Mouse (Mus musculus): ENCODE measurements around the gene Enho.

Gene Enho

DNA sequence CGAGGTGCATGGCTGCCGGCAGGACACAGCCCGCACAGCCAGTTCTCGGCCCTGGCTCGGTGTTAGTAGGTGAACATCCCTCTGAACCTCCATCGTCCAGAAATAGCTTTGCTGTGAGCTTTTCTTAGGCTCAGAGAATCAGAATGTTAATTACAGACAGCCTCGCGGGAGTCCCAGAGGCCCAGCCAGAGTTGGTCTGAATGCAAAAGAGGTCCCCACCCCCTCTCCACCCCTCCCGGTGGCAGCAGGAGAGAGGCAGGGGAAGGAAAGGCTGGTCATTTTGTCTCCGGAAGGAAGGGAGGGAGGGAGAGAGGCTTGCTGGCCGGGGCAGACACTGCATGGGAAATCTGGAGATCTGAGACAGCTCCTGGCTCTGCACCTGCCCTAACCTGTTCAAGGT is 8.7 kb downstream of the Enho start:
- peak; percentile 55 to 72 for DNase-seq

DNA sequence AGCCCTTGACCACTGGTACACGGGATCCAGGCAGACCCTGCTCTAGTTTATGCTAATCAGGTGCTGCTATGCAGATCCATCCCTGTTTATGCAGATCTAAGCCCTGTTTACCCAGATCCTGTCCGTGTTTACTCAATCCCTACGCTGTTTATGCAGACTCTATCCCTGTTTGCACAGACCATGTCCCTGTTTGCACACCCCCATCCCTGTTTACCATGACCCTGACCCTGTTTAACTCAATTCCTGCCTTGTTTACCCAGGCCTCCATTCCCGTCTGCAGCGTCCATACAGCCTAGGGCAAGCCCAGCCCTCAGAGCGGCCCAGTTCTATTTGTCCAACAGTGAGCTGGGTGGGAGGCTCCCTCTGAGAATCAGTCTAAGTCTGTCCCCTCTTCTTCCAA is 9.9 kb downstream of the Enho start:
- no peak for DNase-seq

DNA sequence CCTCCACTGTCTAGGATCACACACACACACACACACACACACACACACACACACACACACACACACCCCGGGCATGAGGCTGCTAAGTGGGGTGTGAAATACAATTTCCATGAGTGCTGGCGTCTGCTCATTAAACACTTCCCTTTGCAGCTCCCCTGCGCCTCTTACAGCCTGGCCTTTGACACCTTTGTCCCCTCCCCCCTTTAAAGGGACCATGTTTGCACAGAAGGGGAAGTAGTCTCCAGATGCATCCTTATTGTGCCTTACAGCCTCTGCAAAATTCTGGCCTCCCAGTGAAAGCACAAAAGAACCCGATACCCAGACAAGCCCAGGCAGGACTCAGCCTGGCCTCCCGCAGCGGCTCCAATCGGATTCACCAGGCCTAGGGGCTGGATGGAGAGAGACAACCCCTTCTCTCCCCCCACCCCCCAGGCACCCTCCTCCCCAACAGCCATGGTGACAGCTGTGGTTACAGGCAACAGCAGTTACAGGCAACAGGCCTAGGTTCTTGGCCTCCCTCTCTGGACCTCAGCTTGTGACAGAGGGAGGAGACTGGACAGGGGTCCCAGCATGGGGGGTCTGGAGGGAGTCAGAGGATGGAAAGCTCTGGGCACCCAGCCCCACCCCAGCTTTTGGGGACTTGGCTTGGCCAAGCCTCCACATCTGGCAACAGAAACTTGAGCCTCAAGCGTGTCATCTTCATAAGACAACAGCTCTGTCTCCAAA is 11.8 kb downstream of the Enho start:
- DNase-seq = peak; percentile 60 to 76

DNA sequence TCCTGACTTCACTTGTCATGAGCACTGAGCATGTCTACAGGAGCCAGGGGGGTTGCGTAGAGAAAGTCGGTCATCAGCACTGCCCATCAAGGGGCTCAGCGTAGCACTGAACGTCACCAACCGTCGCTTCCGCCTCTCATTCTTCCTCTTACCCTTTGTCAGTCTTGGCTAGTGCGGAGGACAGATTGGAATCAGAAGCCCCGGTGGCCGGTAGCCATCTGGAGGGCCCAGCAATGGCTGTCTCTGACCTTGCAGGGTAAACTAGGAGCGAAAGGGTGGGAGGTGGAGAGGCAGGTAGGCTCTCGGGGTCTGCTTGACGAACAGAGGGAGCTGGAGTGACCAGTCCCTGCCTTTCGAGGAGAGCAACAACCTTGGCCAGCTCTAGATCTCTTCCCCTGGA is 18.1 kb downstream of the Enho start:
- DNase-seq = no peak

GRCm38 (mm10) chr4:41618916-41619746 is 21.0 kb downstream of the Enho start:
- DNase-seq = no peak

DNA sequence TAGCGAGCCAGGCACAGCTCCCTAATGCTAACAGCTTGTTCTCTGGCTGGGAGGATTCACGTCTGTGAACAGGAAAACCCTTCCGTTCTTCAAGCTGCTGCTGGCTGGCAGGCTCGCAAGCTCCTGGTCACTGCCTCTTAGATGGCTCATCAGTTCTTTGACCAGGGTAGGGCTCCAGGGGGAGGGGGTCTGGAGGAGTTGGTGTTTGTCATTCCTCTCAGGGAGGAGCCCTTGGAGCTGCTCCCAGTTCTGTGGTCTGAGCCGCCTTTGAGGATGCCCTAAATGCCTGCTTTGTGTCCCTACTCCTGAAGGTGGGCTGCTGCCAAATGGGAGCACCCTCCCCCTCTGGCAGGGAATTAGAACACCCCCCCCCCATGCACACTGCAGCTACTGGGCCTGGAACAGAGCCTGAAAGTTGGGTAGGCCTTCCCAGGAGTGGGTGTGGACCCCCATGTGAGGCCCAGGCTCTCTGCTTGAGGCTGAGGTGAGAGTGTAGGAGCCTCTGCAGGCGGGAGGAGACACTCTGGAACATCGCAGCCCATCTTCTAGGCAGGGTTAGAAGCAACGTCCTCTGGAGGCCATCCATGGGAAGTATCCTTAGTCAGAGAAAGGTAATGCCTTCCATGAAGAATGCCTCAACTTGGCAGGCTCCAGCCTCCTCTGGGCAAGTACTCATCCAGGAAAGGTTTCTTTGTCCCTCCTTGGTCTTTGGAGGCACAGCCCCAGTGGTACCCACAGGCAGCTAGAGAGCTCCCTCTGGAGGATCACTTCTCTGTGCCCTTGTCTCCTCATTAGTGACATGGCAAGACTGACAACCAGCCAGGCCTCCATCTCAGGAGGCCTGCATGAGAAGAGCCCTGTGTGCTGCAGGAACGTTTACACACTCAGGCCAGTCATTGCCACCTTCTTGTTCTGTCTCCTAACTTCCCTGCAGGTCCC is 24.2 kb downstream of the Enho start:
- DNase-seq = no peak

GRCm38 (mm10) chr4:41614156-41614555 is 26.0 kb downstream of the Enho start:
- peak; percentile 87 to 89 for DNase-seq

- no peak for DNase-seq
These were observed 28.0 kb downstream of the Enho start for GRCm38 (mm10) chr4:41612166-41612565.

GRCm38 (mm10) chr4:41610594-41610980 is 29.5 kb downstream of the Enho start:
- DNase-seq = no peak

- no peak for DNase-seq
These were observed 30.2 kb downstream of the Enho start for GRCm38 (mm10) chr4:41609681-41610593.

GRCm38 (mm10) chr4:41606784-41607183 is 33.3 kb downstream of the Enho start:
- peak; percentile 89 to 90 for DNase-seq

GRCm38 (mm10) chr4:41604476-41605396 is 35.4 kb downstream of the Enho start:
- DNase-seq = peak; percentile 36 to 50

- no peak for DNase-seq
These were observed 37.3 kb downstream of the Enho start for GRCm38 (mm10) chr4:41602818-41603217.
